ENCODE assay signal across 8 mouse cellular contexts in genomic region chr15:12118432-12119128, GRCm38 (mm10). TPM values are rescaled to one million over a fixed set of nuclear protein-coding genes. Genes with fewer than 3 reads are reported as not detected.
DNase-seq lines count a peak whose midpoint lies in the region; ATAC-seq and TF ChIP-seq lines count a peak whose summit lies in the region.

No protein-coding gene starts in this region.

- no peak for TF ChIP-seq CTCF in MEL (IDR thresholded peaks at IDR 0.05 in 2 of 3, conservative IDR thresholded peaks at IDR 0.05 in 1 of 3; ENCODE audit: control insufficient read depth in 1 of 3, insufficient read depth in 1 of 3, low read depth in 2 of 3, low read length in 3 of 3, poor library complexity in 1 of 3, severe bottlenecking in 1 of 3)
- no peak for TF ChIP-seq CTCF in liver, postnatal 0 days (IDR thresholded peaks at IDR 0.05; ENCODE audit: low read depth)

- peak; percentile 54 for ATAC-seq in intestine, embryonic 14.5 days (replicated peaks; ENCODE audit: low FRiP score, low TSS enrichment, low read depth)
- ATAC-seq in liver, postnatal 0 days, result peak; percentile 59
- ATAC-seq in neural tube, embryonic 15.5 days (ENCODE audit: low FRiP score), result peak; percentile 49

- peak overlapping the region; percentile 100 for H3K9ac ChIP-seq in MEL (ENCODE audit: control insufficient read depth, low read depth, low read length, poor library complexity, severe bottlenecking)
- H3K9ac ChIP-seq in intestine, embryonic 14.5 days (ENCODE audit: low read length), result peak overlapping the region; percentile 97
- H3K9ac ChIP-seq in liver, postnatal 0 days (replicated peaks), result peak overlapping the region; percentile 94
- H3K9ac ChIP-seq in neural tube, embryonic 15.5 days (replicated peaks), result peak overlapping the region; percentile 94

- DNase-seq in 3T3-L1 (ENCODE audit: low read depth, low spot score) (peak; percentile 38), MEL (ENCODE audit: low read depth, low spot score) (peak; percentile 84)
- DNase-seq in cerebellum, adult 8-10 months, result peak; percentile 47
- peak; percentile 13 for DNase-seq in forelimb bud, embryonic 11.5 days (ENCODE audit: low read depth, low spot score)
- peak; percentile 85 for DNase-seq in intestine, embryonic 14.5 days (ENCODE audit: low spot score)
- DNase-seq in liver, postnatal 0 days, result peak; percentile 78
- DNase-seq in thymus, postnatal 14 days, result peak; percentile 61

- H3K4me2 ChIP-seq in intestine, embryonic 14.5 days (ENCODE audit: low read length), result peak overlapping the region; percentile 62
- peak overlapping the region; percentile 92 for H3K4me2 ChIP-seq in liver, postnatal 0 days (ENCODE audit: low read depth, low read length)
- peak overlapping the region; percentile 67 for H3K4me2 ChIP-seq in neural tube, embryonic 15.5 days

- no peaks in the 10 kb centered on the region for H3K9me3 ChIP-seq in MEL (replicated peaks; ENCODE audit: insufficient read depth, low read length)
- H3K9me3 ChIP-seq in intestine, embryonic 14.5 days (ENCODE audit: control insufficient read depth, low read length), result no peaks in the 10 kb centered on the region
- H3K9me3 ChIP-seq in liver, postnatal 0 days (ENCODE audit: low read length), result no peaks in the 10 kb centered on the region
- H3K9me3 ChIP-seq in neural tube, embryonic 15.5 days (replicated peaks), result no peaks in the 10 kb centered on the region

- peak overlapping the region; percentile 82 for H3K27ac ChIP-seq in MEL (ENCODE audit: control insufficient read depth, low read depth, low read length)
- peak overlapping the region; percentile 90 for H3K27ac ChIP-seq in intestine, embryonic 14.5 days (ENCODE audit: low read depth)
- peak overlapping the region; percentile 93 for H3K27ac ChIP-seq in liver, postnatal 0 days (ENCODE audit: low read depth)
- peak overlapping the region; percentile 92 for H3K27ac ChIP-seq in neural tube, embryonic 15.5 days (replicated peaks)

- no peaks in the 10 kb centered on the region for H3K27me3 ChIP-seq in MEL (ENCODE audit: control insufficient read depth in 1 of 2, insufficient read depth in 2 of 2, low read length in 2 of 2)
- no peaks in the 10 kb centered on the region for H3K27me3 ChIP-seq in intestine, embryonic 14.5 days (replicated peaks; ENCODE audit: control insufficient read depth, insufficient read depth, low read length)
- no peaks in the 10 kb centered on the region for H3K27me3 ChIP-seq in liver, postnatal 0 days (ENCODE audit: insufficient read depth, low read length)
- no peaks in the 10 kb centered on the region for H3K27me3 ChIP-seq in neural tube, embryonic 15.5 days (replicated peaks)

- peak in 1 of 2 experiments; percentile 55; a peak in 3 of 4 replicates for TF ChIP-seq EP300 in MEL (IDR thresholded peaks at IDR 0.05; ENCODE audit: low read depth in 1 of 2, low read length in 2 of 2)
- TF ChIP-seq EP300 in liver, postnatal 0 days (IDR thresholded peaks at IDR 0.05; ENCODE audit: low read depth), result no peak

- peaks cover 31 to 35% of the 10 kb centered on the region in 2 experiments for H3K36me3 ChIP-seq in MEL (ENCODE audit: control insufficient read depth in 1 of 2, insufficient read depth in 2 of 2, low read length in 2 of 2)
- H3K36me3 ChIP-seq in intestine, embryonic 14.5 days (ENCODE audit: control insufficient read depth, insufficient read depth, low read length), result peaks cover 4% of the 10 kb centered on the region; the same call in 1 of the 2 replicates
- no peaks in the 10 kb centered on the region for H3K36me3 ChIP-seq in liver, postnatal 0 days (replicated peaks; ENCODE audit: insufficient read depth, low read length)
- no peaks in the 10 kb centered on the region for H3K36me3 ChIP-seq in neural tube, embryonic 15.5 days

- H3K4me1 ChIP-seq in MEL (ENCODE audit: control insufficient read depth in 1 of 2, insufficient read depth in 2 of 2, low read length in 2 of 2), result peaks cover 22 to 25% of the 10 kb centered on the region in 2 experiments
- no peaks in the 10 kb centered on the region; the same call in 1 of the 2 replicates for H3K4me1 ChIP-seq in intestine, embryonic 14.5 days (replicated peaks; ENCODE audit: control insufficient read depth, insufficient read depth, low read length)
- peaks cover 17% of the 10 kb centered on the region for H3K4me1 ChIP-seq in liver, postnatal 0 days (ENCODE audit: insufficient read depth)
- H3K4me1 ChIP-seq in neural tube, embryonic 15.5 days, result peaks cover 21% of the 10 kb centered on the region

- peaks cover 37% of the 10 kb centered on the region for H3K79me2 ChIP-seq in MEL (ENCODE audit: control insufficient read depth, insufficient read depth, low read length, poor library complexity)

- TF ChIP-seq POLR2A in MEL (IDR thresholded peaks at IDR 0.05; ENCODE audit: control insufficient read depth in 1 of 2, insufficient read depth in 1 of 2, low read depth in 1 of 2, low read length in 2 of 2, poor library complexity in 1 of 2), result peak; percentile 39 to 45; a peak in 2 of 4 replicates

- TF ChIP-seq RAD21 in MEL (IDR thresholded peaks at IDR 0.05; ENCODE audit: low read depth, low read length), result no peak

- 2% methylated on average over 38 of the region's 61 CpGs for WGBS in intestine, embryonic 14.5 days
- WGBS in liver, postnatal 0 days (ENCODE audit: insufficient replicate concordance), result under 1% methylated on average over 51 of the region's 61 CpGs
- under 1% methylated on average over 60 of the region's 61 CpGs for WGBS in neural tube, embryonic 15.5 days

- peak overlapping the region; percentile 97 to 99 for H3K4me3 ChIP-seq in MEL (ENCODE audit: control insufficient read depth in 1 of 2, insufficient read depth in 1 of 2, low read depth in 2 of 2, low read length in 2 of 2)
- peak overlapping the region; percentile 91 for H3K4me3 ChIP-seq in intestine, embryonic 14.5 days (ENCODE audit: low read depth, low read length)
- peak overlapping the region; percentile 88 for H3K4me3 ChIP-seq in liver, postnatal 0 days (ENCODE audit: low read depth, low read length)
- peak overlapping the region; percentile 94 for H3K4me3 ChIP-seq in neural tube, embryonic 15.5 days (replicated peaks)

TF ChIP-seq in MEL, 35 proteins besides CTCF, POLR2A, EP300 and RAD21 (continues in another document):
- TF ChIP-seq USF2 (IDR thresholded peaks at IDR 0.05; ENCODE audit: borderline replicate concordance in 1 of 2, insufficient read depth in 1 of 2, low read depth in 1 of 2, low read length in 2 of 2) (no peak), ZMIZ1 (IDR thresholded peaks at IDR 0.05; ENCODE audit: low read depth, low read length) (peak; percentile 33; the same call in 1 of the 2 replicates), MAFK (IDR thresholded peaks at IDR 0.05; ENCODE audit: borderline replicate concordance, low read depth, low read length) (no peak; the same call in 1 of the 2 replicates), ZC3H11A (IDR thresholded peaks at IDR 0.05; ENCODE audit: low read depth, low read length) (0 out of 2 replicates have a peak, but pooled peaks have one; percentile 12), MYC (IDR thresholded peaks at IDR 0.05; ENCODE audit: low read depth, low read length) (no peak), POLR2AphosphoS2 (IDR thresholded peaks at IDR 0.05; ENCODE audit: low read length) (0 out of 2 replicates have a peak, but pooled peaks have one; percentile 15), KAT2A (conservative IDR thresholded peaks at IDR 0.05; ENCODE audit: low read depth, low read length) (no peak; the same call in 1 of the 2 replicates), POLR2AphosphoS5 (IDR thresholded peaks at IDR 0.05; ENCODE audit: borderline replicate concordance, low read depth, low read length) (no peak), UBTF (IDR thresholded peaks at IDR 0.05; ENCODE audit: borderline replicate concordance, insufficient read depth, low read depth, low read length) (peak; percentile 22; the same call in 1 of the 2 replicates), ZKSCAN1 (IDR thresholded peaks at IDR 0.05; ENCODE audit: low read depth, low read length) (no peak), MAX (IDR thresholded peaks at IDR 0.05; ENCODE audit: low read length) (no peak; the same call in none of the 2 replicates), MYB (IDR thresholded peaks at IDR 0.05; ENCODE audit: low read depth, low read length) (no peak), NRF1 (IDR thresholded peaks at IDR 0.05; ENCODE audit: insufficient read depth, low read depth, low read length, poor library complexity, severe bottlenecking) (no peak), RCOR1 (IDR thresholded peaks at IDR 0.05; ENCODE audit: low read depth, low read length) (no peak), CHD1 (IDR thresholded peaks at IDR 0.05; ENCODE audit: low read depth, low read length) (peak; percentile 8), NELFE (IDR thresholded peaks at IDR 0.05; ENCODE audit: low read depth, low read length) (peak; percentile 61), USF1 (IDR thresholded peaks at IDR 0.05; ENCODE audit: low read depth, low read length) (no peak), TCF12 (IDR thresholded peaks at IDR 0.05; ENCODE audit: low read depth, low read length) (peak; percentile 45), MXI1 (IDR thresholded peaks at IDR 0.05; ENCODE audit: low read depth, low read length) (peak; percentile 57), CHD2 (IDR thresholded peaks at IDR 0.05; ENCODE audit: low read length) (no peak), GABPA (IDR thresholded peaks at IDR 0.05; ENCODE audit: low read depth, low read length) (no peak), TAL1 (IDR thresholded peaks at IDR 0.05; ENCODE audit: low read length) (no peak), ZNF384 (IDR thresholded peaks at IDR 0.05; ENCODE audit: low read depth, low read length) (no peak), JUND (IDR thresholded peaks at IDR 0.05; ENCODE audit: low read depth, low read length) (no peak), BHLHE40 (IDR thresholded peaks at IDR 0.05; ENCODE audit: borderline replicate concordance, low read depth, low read length) (no peak), GATA1 (IDR thresholded peaks at IDR 0.05; ENCODE audit: low read depth, low read length) (peak; percentile 51), SIN3A (IDR thresholded peaks at IDR 0.05; ENCODE audit: low read length) (peak; percentile 67), ETS1 (IDR thresholded peaks at IDR 0.05; ENCODE audit: low read depth, low read length) (peak; percentile 70), MAZ (IDR thresholded peaks at IDR 0.05; ENCODE audit: low read depth, low read length) (peak; percentile 97), TBP (IDR thresholded peaks at IDR 0.05; ENCODE audit: low read depth, low read length) (no peak)

RNA-seq across cellular contexts. Expression of gene Zfr, which starts 0.9 kb away (rescaled TPM):
- total RNA-seq in MEL (2012; rRNA removed), result 51.3 and 54.4 TPM in 2 replicates
- 100 to 1,000 TPM; 108 to 199 TPM for polyA plus RNA-seq in MEL (2012; ENCODE audit: insufficient read depth in 1 of 2, insufficient read length in 2 of 2, low read depth in 1 of 2, low replicate concordance in 2 of 2, missing spikeins in 1 of 2)
- 144 and 157 TPM in 2 replicates for polyA plus RNA-seq in intestine, embryonic 14.5 days (2014; fragmentation: Nextera tagmentation; extraction: Ambion mirVana)
- 26.6 and 33.5 TPM in 2 replicates for polyA plus RNA-seq in liver, postnatal 0 days (2015; fragmentation: Nextera tagmentation; extraction: Ambion mirVana)
- 162 and 173 TPM in 2 replicates for polyA plus RNA-seq in neural tube, embryonic 15.5 days (2015; fragmentation: Nextera tagmentation; extraction: Ambion mirVana)

Comparison
In these comparisons a context has a peak if more than half of its experiments do, and no peak if none do; other contexts are left out.
1. Peak in every context shown above with its lines: DNase-seq, ATAC-seq, H3K4me3 ChIP-seq and H3K27ac ChIP-seq.
2. DNase-seq: peak in every context shown above with its lines; median percentile 85 in intestine, embryonic 14.5 days; 84 in MEL; 78 in liver, postnatal 0 days; 61 in thymus, postnatal 14 days; 47 in cerebellum, adult 8-10 months; 38 in 3T3-L1; 13 in forelimb bud, embryonic 11.5 days.